8 mouse cellular contexts compared by ENCODE assay signal in genomic region chr12:52602883-52603694, GRCm38 (mm10).
DNase-seq lines count a peak whose midpoint lies in the region; ATAC-seq and TF ChIP-seq lines count a peak whose summit lies in the region.

No protein-coding gene starts in this region.

- H3K27me3 ChIP-seq in MEL (ENCODE audit: control insufficient read depth in 1 of 2, insufficient read depth in 2 of 2, low read length in 2 of 2) = no peaks in the 10 kb centered on the region
- H3K27me3 ChIP-seq in cerebellum, adult 2 months (ENCODE audit: control insufficient read depth, insufficient read depth, low read length) = no peaks in the 10 kb centered on the region
- no peaks in the 10 kb centered on the region for H3K27me3 ChIP-seq in lung, postnatal 0 days (replicated peaks; ENCODE audit: insufficient read depth, low read length)

- H3K36me3 ChIP-seq in MEL (ENCODE audit: control insufficient read depth in 1 of 2, insufficient read depth in 2 of 2, low read length in 2 of 2) = peaks cover 0 to 7% of the 10 kb centered on the region in 2 experiments; a peak in 2 of 4 replicates
- no peaks in the 10 kb centered on the region for H3K36me3 ChIP-seq in lung, postnatal 0 days (ENCODE audit: insufficient read depth, low read length)

- peak; percentile 68 to 83; a peak in 3 of 4 replicates for TF ChIP-seq POLR2A in MEL (IDR thresholded peaks at IDR 0.05; ENCODE audit: control insufficient read depth in 1 of 2, insufficient read depth in 1 of 2, low read depth in 1 of 2, low read length in 2 of 2, poor library complexity in 1 of 2)
- TF ChIP-seq POLR2A in cerebellum, adult 2 months (IDR thresholded peaks at IDR 0.05; ENCODE audit: borderline replicate concordance, insufficient read depth, low read length) = peak; percentile 89

- H3K4me2 ChIP-seq in lung, postnatal 0 days (replicated peaks; ENCODE audit: low read depth, low read length) = peak overlapping the region; percentile 72

- no peak for TF ChIP-seq EP300 in MEL (IDR thresholded peaks at IDR 0.05; ENCODE audit: low read depth in 1 of 2, low read length in 2 of 2)
- no peak; the same call in none of the 2 replicates for TF ChIP-seq EP300 in lung, postnatal 0 days (IDR thresholded peaks at IDR 0.05)

- no peaks in the 10 kb centered on the region for H3K9me3 ChIP-seq in MEL (replicated peaks; ENCODE audit: insufficient read depth, low read length)
- no peaks in the 10 kb centered on the region for H3K9me3 ChIP-seq in lung, postnatal 0 days (ENCODE audit: low read length)

- no peak for TF ChIP-seq CTCF in MEL (IDR thresholded peaks at IDR 0.05 in 2 of 3, conservative IDR thresholded peaks at IDR 0.05 in 1 of 3; ENCODE audit: control insufficient read depth in 1 of 3, insufficient read depth in 1 of 3, low read depth in 2 of 3, low read length in 3 of 3, poor library complexity in 1 of 3, severe bottlenecking in 1 of 3)
- no peak for TF ChIP-seq CTCF in cerebellum, adult 2 months (IDR thresholded peaks at IDR 0.05; ENCODE audit: borderline replicate concordance, insufficient read depth, low read depth, low read length)
- TF ChIP-seq CTCF in lung, postnatal 0 days (IDR thresholded peaks at IDR 0.05) = no peak

- no peak for TF ChIP-seq RAD21 in MEL (IDR thresholded peaks at IDR 0.05; ENCODE audit: low read depth, low read length)

- DNase-seq in MEL (ENCODE audit: low read depth, low spot score) = peak; percentile 95
- peak; percentile 91 for DNase-seq in cerebellum, adult 2 months
- DNase-seq in forelimb bud, embryonic 11.5 days (ENCODE audit: low read depth, low spot score) = peak; percentile 91
- peak; percentile 80 for DNase-seq in layer of hippocampus, adult 9-10 months (ENCODE audit: low spot score)
- DNase-seq in lung, postnatal 0 days (ENCODE audit: low spot score) = peak; percentile 96
- peak; percentile 76 for DNase-seq in ovary, postnatal 14 days (ENCODE audit: low spot score)
- peak; percentile 90 for DNase-seq in thymus, postnatal 14 days

- no peaks in the 10 kb centered on the region; the same call in 1 of the 2 replicates for H3K79me2 ChIP-seq in MEL (ENCODE audit: control insufficient read depth, insufficient read depth, low read length, poor library complexity)

- peaks cover 0 to 7% of the 10 kb centered on the region in 2 experiments; a peak in 2 of 4 replicates for H3K4me1 ChIP-seq in MEL (ENCODE audit: control insufficient read depth in 1 of 2, insufficient read depth in 2 of 2, low read length in 2 of 2)
- H3K4me1 ChIP-seq in cerebellum, adult 2 months (ENCODE audit: control insufficient read depth, insufficient read depth, low read length) = no peaks in the 10 kb centered on the region; the same call in 1 of the 2 replicates
- H3K4me1 ChIP-seq in lung, postnatal 0 days (ENCODE audit: insufficient read depth, low read depth, low read length) = 0 out of 2 replicates have a peak, but pooled peaks cover 2% of the 10 kb centered on the region

- peak overlapping the region; percentile 76 for H3K27ac ChIP-seq in MEL (ENCODE audit: control insufficient read depth, low read depth, low read length)
- peak overlapping the region; percentile 100 for H3K27ac ChIP-seq in cerebellum, adult 2 months (ENCODE audit: insufficient read depth, low read length)
- H3K27ac ChIP-seq in lung, postnatal 0 days (ENCODE audit: low read length) = peak overlapping the region; percentile 95

- H3K4me3 ChIP-seq in MEL (ENCODE audit: control insufficient read depth in 1 of 2, insufficient read depth in 1 of 2, low read depth in 2 of 2, low read length in 2 of 2) = peak overlapping the region; percentile 83 to 93
- peak overlapping the region; percentile 97 for H3K4me3 ChIP-seq in cerebellum, adult 2 months (replicated peaks; ENCODE audit: insufficient read depth, low read depth, low read length)
- peak overlapping the region; percentile 88 for H3K4me3 ChIP-seq in lung, postnatal 0 days (ENCODE audit: low read depth, low read length)

- under 1% methylated on average over 35 of the region's 35 CpGs for WGBS in cerebellum, adult 2 months
- under 1% methylated on average over 35 of the region's 35 CpGs for WGBS in lung, postnatal 0 days

- ATAC-seq in hematopoietic stem cell, adult 5-6 weeks (replicated peaks in 1 of 2; ENCODE audit: insufficient read depth in 1 of 2, low FRiP score in 2 of 2, low TSS enrichment in 1 of 2, low read depth in 1 of 2, poor library complexity in 2 of 2, severe bottlenecking in 2 of 2) = peak; percentile 65 to 76
- ATAC-seq in lung, postnatal 0 days = peak; percentile 89

- peak overlapping the region; percentile 83 for H3K9ac ChIP-seq in MEL (ENCODE audit: control insufficient read depth, low read depth, low read length, poor library complexity, severe bottlenecking)
- peak overlapping the region; percentile 89 for H3K9ac ChIP-seq in lung, postnatal 0 days (replicated peaks; ENCODE audit: low read depth)

TF ChIP-seq in MEL, 35 proteins besides CTCF, POLR2A, EP300 and RAD21:
- TF ChIP-seq NRF1 (IDR thresholded peaks at IDR 0.05; ENCODE audit: insufficient read depth, low read depth, low read length, poor library complexity, severe bottlenecking) = peak; percentile 59; the same call in 1 of the 2 replicates
- peak; percentile 62 for TF ChIP-seq MAX (IDR thresholded peaks at IDR 0.05; ENCODE audit: low read length)
- TF ChIP-seq NELFE (IDR thresholded peaks at IDR 0.05; ENCODE audit: low read depth, low read length) = peak; percentile 81
- TF ChIP-seq TCF12 (IDR thresholded peaks at IDR 0.05; ENCODE audit: low read depth, low read length) = 0 out of 2 replicates have a peak, but pooled peaks have one; percentile 30
- TF ChIP-seq HCFC1 (IDR thresholded peaks at IDR 0.05; ENCODE audit: low read depth, low read length) = 0 out of 2 replicates have a peak, but pooled peaks have one; percentile 41
- peak; percentile 77 for TF ChIP-seq ZMIZ1 (IDR thresholded peaks at IDR 0.05; ENCODE audit: low read depth, low read length)
- TF ChIP-seq ZKSCAN1 (IDR thresholded peaks at IDR 0.05; ENCODE audit: low read depth, low read length) = no peak
- no peak for TF ChIP-seq E2F4 (IDR thresholded peaks at IDR 0.05; ENCODE audit: borderline replicate concordance, low read depth, low read length)
- no peak for TF ChIP-seq CHD1 (IDR thresholded peaks at IDR 0.05; ENCODE audit: low read depth, low read length)
- peak; percentile 42; the same call in 1 of the 2 replicates for TF ChIP-seq MXI1 (IDR thresholded peaks at IDR 0.05; ENCODE audit: low read depth, low read length)
- TF ChIP-seq SIN3A (IDR thresholded peaks at IDR 0.05; ENCODE audit: low read length) = peak; percentile 60

Comparison
In these comparisons a context has a peak if more than half of its experiments do, and no peak if none do; other contexts are left out.
1. Peak in every context shown above with its lines: DNase-seq, ATAC-seq, H3K4me3 ChIP-seq and H3K27ac ChIP-seq.